Mouse (Mus musculus) liver, postnatal 0 days (tissue): ENCODE measurements around the gene Tnnt1. TPM values are rescaled to one million over a fixed set of nuclear protein-coding genes. Genes with fewer than 3 reads are reported as not detected.
A peak's percentile ranks its signal among the peaks of the same experiment; 100 is the strongest.

Source experiments
- ATAC-seq: fragments of 200-750 bp; cut with Nextera tagmentation; 2 replicates; pipeline ENCODE4 v1.8.0; 2017; ENCODE audit warnings: mild to moderate bottlenecking, moderate library complexity
- DNase-seq: peaks from one replicate; pipeline ENCODE4 v3.0.0-alpha.2; 2016
- H3K27ac ChIP-seq: fragments of 300-500 bp; sonication (generic); 2 replicates; pipeline ENCODE4 v1.5.1; 2014; ENCODE audit warnings: antibody characterized with exemption, moderate library complexity, mild to moderate bottlenecking, low read depth
- H3K27me3 ChIP-seq: fragments of 300-500 bp; sonication (generic); 2 replicates; pipeline ENCODE4 v1.6.1; 2014; ENCODE audit warnings: low read length, control low read depth, mixed read lengths; ENCODE audit not compliant: insufficient read depth
- H3K36me3 ChIP-seq: fragments of 300-500 bp; sonication (generic); replicated peaks from 2 replicates; pipeline ENCODE4 v1.6.1; 2014; ENCODE audit warnings: mild to moderate bottlenecking, control low read depth, low read length, moderate library complexity, mixed read lengths; ENCODE audit not compliant: insufficient read depth
- H3K4me1 ChIP-seq: fragments of 300-500 bp; sonication (generic); 2 replicates; pipeline ENCODE4 v1.6.1; 2014; ENCODE audit warnings: antibody characterized with exemption, mild to moderate bottlenecking, control low read depth; ENCODE audit not compliant: insufficient read depth
- H3K4me2 ChIP-seq: fragments of 300-500 bp; sonication (generic); 2 replicates; pipeline ENCODE4 v1.6.1; 2014; ENCODE audit warnings: low read depth, mild to moderate bottlenecking, low read length, moderate library complexity, mixed read lengths
- H3K4me3 ChIP-seq: fragments of 300-500 bp; sonication (generic); 2 replicates; pipeline ENCODE4 v1.5.1; 2014; ENCODE audit warnings: low read depth, low read length
- H3K9ac ChIP-seq: fragments of 300-500 bp; sonication (generic); replicated peaks from 2 replicates; pipeline ENCODE4 v1.6.1; 2014; ENCODE audit warnings: mild to moderate bottlenecking, moderate library complexity
- H3K9me3 ChIP-seq: fragments of 300-500 bp; sonication (generic); 2 replicates; pipeline ENCODE4 v1.6.1; 2016; ENCODE audit warnings: mild to moderate bottlenecking, control low read depth, low read length, mixed read lengths
- CTCF ChIP-seq: sonication (generic); IDR thresholded peaks from 2 replicates; pipeline ENCODE4 v1.5.1; 2016; ENCODE audit warnings: antibody characterized with exemption, low read depth
- EP300 ChIP-seq: IDR thresholded peaks from 2 replicates; pipeline ENCODE4 v1.6.1; 2016; ENCODE audit warnings: antibody characterized with exemption, low read depth, mild to moderate bottlenecking
- whole genome bisulfite sequencing: fragments of 180-500 bp; shearing (Covaris S2); extraction: QIAGEN DNeasy Blood & Tissue Kit; methylation state at CpG from one replicate; pipeline ENCODE4 v1.1.7; 2014; ENCODE audit not compliant: insufficient replicate concordance; 5-methylcytosine and 5-hydroxymethylcytosine counted together
- polyA plus RNA-seq: library from polyadenylated mRNA; unstranded; fragments of >200 nt; fragmentation: Nextera tagmentation; extraction: Ambion mirVana; gene quantifications from 2 replicates; pipeline ENCODE4 v1.2.1, GENCODE M21; 2015

Tnnt1 gene
- polyA plus RNA-seq, 1 experiment from 2014 or later: 5.3 TPM

GRCm38 (mm10) chr7:4523205-4524130, 7.3 kb upstream of the Tnnt1 start:
- Histone ChIP-seq H3K9me3 (no peaks in the 10 kb centered on the region), H3K36me3 (no peaks in the 10 kb centered on the region), H3K27me3 (peaks cover 16% of the 10 kb centered on the region), H3K27ac (no peak overlapping the region), H3K9ac (no peak overlapping the region), H3K4me1 (peaks cover 14% of the 10 kb centered on the region), H3K4me3 (no peak overlapping the region), H3K4me2 (no peak overlapping the region)
- WGBS: 82% methylated on average over 33 of the region's 33 CpGs
- DNase-seq: no peak
- no peak for TF ChIP-seq CTCF
- no peak for TF ChIP-seq EP300
- ATAC-seq: no peak

GRCm38 (mm10) chr7:4522292-4522691, 6.1 kb upstream of the Tnnt1 start:
- Histone ChIP-seq H3K36me3 (no peaks in the 10 kb centered on the region), H3K4me1 (peaks cover 14% of the 10 kb centered on the region), H3K27me3 (peaks cover 16% of the 10 kb centered on the region), H3K27ac (no peak overlapping the region), H3K4me3 (no peak overlapping the region), H3K9ac (no peak overlapping the region), H3K4me2 (no peak overlapping the region), H3K9me3 (no peaks in the 10 kb centered on the region)
- ATAC-seq: no peak
- TF ChIP-seq EP300 (no peak), CTCF (no peak)
- 63% methylated on average over 6 of the region's 6 CpGs for WGBS
- no peak for DNase-seq

DNA sequence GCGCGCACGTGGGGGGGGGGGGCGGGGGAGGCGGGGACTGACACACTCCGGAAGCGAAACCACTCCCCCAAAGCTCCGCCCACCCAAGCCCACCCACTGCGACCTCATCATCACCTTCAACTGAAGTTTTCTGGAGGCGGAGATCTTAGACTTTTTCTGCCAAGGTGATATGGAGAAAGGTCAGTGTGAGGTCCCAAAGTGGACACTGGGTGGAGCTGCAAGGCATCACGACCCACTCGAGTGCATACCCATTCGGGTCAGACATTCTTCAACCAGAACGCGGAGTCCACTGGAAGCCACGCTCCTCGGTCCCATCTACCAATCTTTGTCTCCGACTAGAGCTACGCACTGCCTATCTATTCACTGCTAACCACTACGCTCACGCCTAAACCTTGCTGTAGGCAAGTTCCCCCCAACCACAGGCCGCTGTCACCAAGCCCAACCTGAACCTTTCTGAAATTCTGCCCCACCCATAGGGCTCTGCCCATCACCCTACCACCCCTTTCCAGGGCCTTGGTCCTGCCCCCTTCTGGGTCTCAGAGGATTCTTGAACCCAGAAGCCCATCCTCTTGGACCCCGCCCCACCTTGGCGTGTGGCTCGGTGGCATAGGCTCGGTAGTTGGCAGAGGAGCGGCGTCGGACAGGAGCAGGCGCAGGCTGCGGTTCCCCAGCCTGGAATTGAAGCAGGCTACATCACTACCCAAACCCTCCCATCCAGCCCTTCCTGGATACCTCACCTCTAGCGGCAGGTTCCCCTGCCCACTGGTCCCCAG, 5.2 kb upstream of the Tnnt1 start:
- H3K27me3 ChIP-seq: peaks cover 16% of the 10 kb centered on the region
- ATAC-seq (no peak), DNase-seq (no peak)
- H3K9ac ChIP-seq: no peak overlapping the region
- peaks cover 10% of the 10 kb centered on the region for H3K4me1 ChIP-seq
- no peaks in the 10 kb centered on the region for H3K36me3 ChIP-seq
- TF ChIP-seq CTCF: 0 out of 2 replicates have a peak, but pooled peaks have one; percentile 12
- no peak for TF ChIP-seq EP300
- H3K27ac ChIP-seq: no peak overlapping the region
- H3K9me3 ChIP-seq: no peaks in the 10 kb centered on the region
- H3K4me2 ChIP-seq: peak overlapping the region; percentile 46
- no peak overlapping the region for H3K4me3 ChIP-seq
- WGBS: 37% methylated on average over 31 of the region's 32 CpGs

- Histone ChIP-seq H3K4me2 (no peak overlapping the region), H3K36me3 (no peaks in the 10 kb centered on the region), H3K4me3 (no peak overlapping the region), H3K27me3 (peaks cover 16% of the 10 kb centered on the region), H3K9me3 (no peaks in the 10 kb centered on the region), H3K9ac (no peak overlapping the region), H3K27ac (no peak overlapping the region), H3K4me1 (peaks cover 7% of the 10 kb centered on the region; the same call in 1 of the 2 replicates)
- TF ChIP-seq EP300: no peak
- no peak for TF ChIP-seq CTCF
- 50% methylated on average over 1 of the region's 1 CpGs for WGBS
- no peak for DNase-seq
- no peak for ATAC-seq
Observed at GRCm38 (mm10) chr7:4518487-4518886, 2.3 kb upstream of the Tnnt1 start.

- H3K4me2 ChIP-seq: no peak overlapping the region
- H3K9me3 ChIP-seq: no peaks in the 10 kb centered on the region
- no peak for TF ChIP-seq CTCF
- TF ChIP-seq EP300: no peak
- H3K27ac ChIP-seq: no peak overlapping the region
- no peaks in the 10 kb centered on the region for H3K36me3 ChIP-seq
- peaks cover 1% of the 10 kb centered on the region; the same call in 1 of the 2 replicates for H3K4me1 ChIP-seq
- no peak for DNase-seq
- no peak overlapping the region for H3K4me3 ChIP-seq
- no peak overlapping the region for H3K9ac ChIP-seq
- peaks cover 7% of the 10 kb centered on the region; the same call in 1 of the 2 replicates for H3K27me3 ChIP-seq
- ATAC-seq: no peak
- WGBS: 64% methylated on average over 6 of the region's 6 CpGs
Observed at GRCm38 (mm10) chr7:4515853-4516252, 329 bp downstream of the Tnnt1 start.
